Mouse (Mus musculus) stomach, adult 2 months (tissue): ENCODE data around the gene Pgm3. TPM values are rescaled to one million over a fixed set of nuclear protein-coding genes. Genes with fewer than 3 reads are reported as not detected.

Experiments
- polyA plus RNA-seq: library from polyadenylated mRNA; depleted of rRNA; stranded (reverse); fragments of >200 nt; gene quantifications from 2 replicates; pipeline ENCODE4 v1.2.3, GENCODE M21; 2012; rRNA removed

Gene Pgm3
- 0.56 and 0.79 TPM in 2 replicates for polyA plus RNA-seq

DNA sequence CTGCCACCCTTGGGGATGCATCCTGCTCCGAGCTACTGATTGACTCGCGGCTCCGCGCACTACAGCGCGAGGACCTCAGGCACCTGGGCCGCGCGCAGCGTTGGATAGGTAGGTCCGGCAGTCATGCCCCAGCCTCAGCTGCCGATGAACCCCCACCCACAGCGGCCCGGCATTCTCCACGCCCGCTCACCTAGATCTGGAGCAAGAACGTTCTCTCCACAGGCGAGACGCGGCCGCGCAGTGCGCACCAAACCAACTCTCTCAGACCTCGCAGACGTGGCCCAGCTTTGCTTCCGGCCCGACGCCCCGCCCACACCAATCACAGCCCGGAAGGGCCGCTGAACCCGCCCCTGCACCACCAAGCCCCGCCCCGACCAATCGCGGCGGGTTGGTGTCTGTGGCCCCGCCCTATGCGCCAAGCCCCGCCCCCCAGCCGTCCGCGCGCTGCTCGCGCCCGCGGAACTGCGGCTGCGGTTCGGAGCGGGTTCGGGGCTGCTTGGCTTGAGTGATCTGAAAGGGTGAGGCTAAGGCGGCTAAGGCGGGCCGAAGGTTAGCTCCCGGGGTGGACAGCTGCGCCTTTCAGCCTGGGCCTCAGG, at the start of gene Pgm3, which contains the start of gene Rwdd2a:
TSS of gene Pgm3 (minus strand) at position 303 of the 596 bp plus-strand sequence.
TSS of gene Rwdd2a (plus strand) at position 452 of the 596 bp plus-strand sequence.

Other genes with a start within 250 kb of the Pgm3 start
- gene Ube2cbp, start 106.9 kb downstream of the Pgm3 start, polyA plus RNA-seq = 0.11 and 0.27 TPM in 2 replicates
- gene Dop1a, start 104.7 kb downstream of the Pgm3 start, polyA plus RNA-seq = 1.1 and 2.0 TPM in 2 replicates
- 0.41 and 0.57 TPM in 2 replicates for gene Rwdd2a, start 149 bp upstream of the Pgm3 start, polyA plus RNA-seq
- 37.7 and 42.2 TPM in 2 replicates for gene Me1, start 124.1 kb upstream of the Pgm3 start, polyA plus RNA-seq
- 0.04 TPM in 1 of 2 replicates, not detected in the other for gene Prss35, start 171.8 kb upstream of the Pgm3 start, polyA plus RNA-seq